Mouse (Mus musculus): ENCODE results near the gene Lmntd1. TPM values are rescaled to one million over a fixed set of nuclear protein-coding genes. Genes with fewer than 3 reads are reported as not detected.
"Not testable (repeated sequence)": the region's sequence is repeated elsewhere in the genome, so short reads cannot be mapped to it uniquely, and the experiment has no call there.

The Lmntd1 gene
- total RNA-seq, 1 experiment from 2014 or later = not detected

DNA sequence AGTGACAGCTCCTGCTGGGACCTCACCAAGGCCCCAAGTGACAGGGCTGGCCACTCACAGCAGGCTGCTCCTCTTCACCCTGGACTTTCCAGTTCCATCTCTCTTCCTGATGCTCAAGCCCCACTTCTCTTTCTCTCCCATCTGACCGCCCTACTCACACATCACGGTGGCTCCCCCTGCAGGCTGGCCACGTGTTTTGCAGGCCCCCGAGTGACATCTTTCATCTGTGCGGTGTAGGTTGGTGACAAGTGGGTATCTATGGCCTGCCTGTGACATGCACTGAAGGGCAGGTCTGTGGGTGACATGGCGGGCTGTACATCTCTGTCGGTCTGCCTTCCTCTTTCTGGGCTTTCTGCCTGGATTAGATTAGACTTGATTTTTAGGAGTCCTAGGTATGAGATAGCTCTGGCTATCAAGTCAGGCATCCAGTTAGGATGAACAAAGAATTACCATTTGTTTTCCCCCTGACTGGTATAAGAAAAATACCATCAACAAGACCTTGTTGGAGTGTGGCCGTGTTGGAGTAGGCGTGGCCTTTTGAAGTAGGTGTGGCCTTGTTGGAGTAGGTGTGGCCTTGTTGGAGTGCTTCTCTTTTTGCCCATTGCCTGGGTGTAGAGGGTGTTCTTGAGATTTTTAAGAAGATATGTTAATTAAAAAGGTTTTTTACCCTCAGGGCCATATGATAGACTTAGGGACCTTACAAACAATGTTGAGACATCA lies 265.8 kb downstream of the Lmntd1 start:
- ATAC-seq (replicated peaks in 1 of 2; ENCODE audit: insufficient read depth in 1 of 2, low FRiP score in 2 of 2, low TSS enrichment in 1 of 2, low read depth in 1 of 2, poor library complexity in 2 of 2, severe bottlenecking in 2 of 2) = peak; percentile 65 to 67; a peak in 3 of 4 replicates

DNA sequence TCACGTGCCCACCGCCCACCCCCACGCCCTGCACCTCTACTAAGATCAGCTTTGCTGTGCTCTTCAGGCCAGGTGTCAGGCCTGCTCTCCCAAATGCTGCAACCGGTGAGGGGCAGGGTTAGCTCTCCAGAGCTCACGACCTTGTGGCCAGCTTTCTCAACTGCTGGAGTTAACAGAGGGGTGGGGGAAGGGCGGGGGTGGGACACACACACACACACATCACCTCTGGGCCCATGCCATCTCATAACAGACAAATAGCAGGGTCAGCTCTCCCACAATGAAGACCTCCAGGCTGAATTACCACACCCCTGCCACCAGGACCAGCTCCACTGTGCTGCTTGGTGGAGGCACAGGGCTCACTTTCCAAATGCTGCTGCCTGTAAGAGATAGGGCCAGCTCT lies 266.5 kb downstream of the Lmntd1 start:
- ATAC-seq (replicated peaks in 1 of 2; ENCODE audit: insufficient read depth in 1 of 2, low FRiP score in 2 of 2, low TSS enrichment in 1 of 2, low read depth in 1 of 2, poor library complexity in 2 of 2, severe bottlenecking in 2 of 2) = no peak

DNA sequence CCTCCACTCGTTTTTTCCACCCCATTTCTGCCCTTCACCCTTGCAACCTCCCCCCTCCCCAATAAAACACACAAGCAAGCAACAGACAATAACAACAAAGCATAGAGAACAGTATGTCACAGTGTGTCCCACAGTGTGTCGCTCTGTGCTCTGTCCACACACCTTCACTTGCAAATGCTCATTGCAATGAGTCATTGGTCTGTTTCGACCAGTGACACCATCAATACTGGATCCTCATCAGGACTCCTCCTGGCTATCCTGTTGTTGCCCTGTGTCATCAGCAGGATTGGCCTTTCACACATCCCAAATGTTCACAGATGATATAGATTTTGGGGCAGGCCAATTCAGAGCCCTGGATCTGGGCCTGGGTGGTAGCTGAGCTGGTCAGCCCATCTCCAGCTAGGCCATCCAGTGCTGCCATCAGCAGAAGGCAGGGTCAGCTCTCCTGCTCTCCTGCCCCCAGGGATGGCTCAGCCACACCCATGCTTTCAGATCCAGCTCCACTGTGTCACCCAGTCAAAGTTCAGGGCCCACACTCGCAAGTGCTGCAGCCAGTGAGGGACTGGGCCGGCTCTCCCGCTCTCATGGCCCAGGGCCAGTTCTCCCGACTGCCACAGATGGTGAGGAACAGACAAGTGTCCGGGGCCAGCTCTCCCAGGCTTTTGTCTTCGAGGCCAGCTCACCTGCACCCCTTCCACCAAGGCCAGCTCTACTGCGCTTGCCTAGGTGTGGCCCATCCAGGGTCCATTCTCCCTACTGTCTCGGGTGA lies 267.1 kb downstream of the Lmntd1 start:
- no peak for ATAC-seq (replicated peaks in 1 of 2; ENCODE audit: insufficient read depth in 1 of 2, low FRiP score in 2 of 2, low TSS enrichment in 1 of 2, low read depth in 1 of 2, poor library complexity in 2 of 2, severe bottlenecking in 2 of 2)

DNA sequence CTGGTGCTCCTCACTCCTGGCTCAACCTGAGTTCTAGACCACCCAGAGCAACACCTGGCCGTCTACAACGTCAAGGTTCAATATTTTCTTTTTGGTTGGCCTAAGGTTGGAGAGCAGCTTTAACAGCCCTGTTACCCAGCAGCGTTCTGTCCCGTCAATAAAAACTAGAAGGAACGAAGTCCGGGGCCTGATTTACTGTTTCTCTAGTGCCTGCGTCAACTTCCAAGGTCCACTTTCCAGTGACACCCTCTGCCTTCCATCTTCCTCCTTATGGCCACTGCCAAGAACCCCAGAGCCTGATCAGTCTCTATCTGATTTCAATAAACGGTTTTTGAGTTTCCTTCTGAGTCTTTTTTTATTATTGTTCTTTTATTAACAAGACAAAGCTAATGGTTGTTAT lies 267.8 kb downstream of the Lmntd1 start:
- no peak for ATAC-seq (replicated peaks in 1 of 2; ENCODE audit: insufficient read depth in 1 of 2, low FRiP score in 2 of 2, low TSS enrichment in 1 of 2, low read depth in 1 of 2, poor library complexity in 2 of 2, severe bottlenecking in 2 of 2)

DNA sequence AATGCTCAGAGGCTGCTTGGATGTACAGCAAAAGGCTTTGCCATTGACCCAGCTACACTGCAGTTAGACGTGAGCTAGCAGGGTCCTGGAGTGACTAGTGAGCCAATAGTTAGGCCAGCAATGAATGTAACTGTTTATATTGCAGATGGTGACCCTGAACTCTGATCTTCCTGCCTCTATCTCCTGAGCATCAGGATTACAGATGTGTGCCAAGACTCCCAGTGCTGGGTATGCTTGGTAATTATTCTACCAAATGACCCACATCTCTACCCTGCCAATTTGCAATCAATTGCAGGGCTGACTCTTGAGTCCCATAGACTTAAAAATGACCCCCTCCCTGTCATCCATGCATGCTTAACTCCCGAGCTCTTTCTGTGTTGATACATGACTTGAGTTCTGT lies 269.4 kb downstream of the Lmntd1 start:
- ATAC-seq (replicated peaks in 1 of 2; ENCODE audit: insufficient read depth in 1 of 2, low FRiP score in 2 of 2, low TSS enrichment in 1 of 2, low read depth in 1 of 2, poor library complexity in 2 of 2, severe bottlenecking in 2 of 2) = no peak

DNA sequence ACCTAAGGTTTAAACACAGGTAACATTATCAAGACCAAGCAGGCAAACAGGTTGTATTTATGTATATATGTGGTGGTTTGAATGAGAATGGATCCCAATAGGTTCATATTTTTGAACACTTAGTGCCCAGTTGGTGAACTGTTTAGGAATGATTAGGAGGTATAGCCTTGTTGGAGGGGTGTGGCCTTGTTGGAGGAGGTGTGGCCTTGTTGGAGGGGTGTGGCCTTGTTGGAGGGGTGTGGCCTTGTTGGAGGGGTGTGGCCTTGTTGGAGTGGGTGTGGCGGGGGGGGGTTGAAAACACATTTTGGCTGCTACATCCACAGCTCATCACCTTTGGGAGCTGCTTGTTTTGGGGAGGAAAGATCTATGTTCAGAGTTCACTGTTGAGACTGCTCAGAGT lies 270.7 kb downstream of the Lmntd1 start:
- no peak for ATAC-seq (replicated peaks in 1 of 2; ENCODE audit: insufficient read depth in 1 of 2, low FRiP score in 2 of 2, low TSS enrichment in 1 of 2, low read depth in 1 of 2, poor library complexity in 2 of 2, severe bottlenecking in 2 of 2)

DNA sequence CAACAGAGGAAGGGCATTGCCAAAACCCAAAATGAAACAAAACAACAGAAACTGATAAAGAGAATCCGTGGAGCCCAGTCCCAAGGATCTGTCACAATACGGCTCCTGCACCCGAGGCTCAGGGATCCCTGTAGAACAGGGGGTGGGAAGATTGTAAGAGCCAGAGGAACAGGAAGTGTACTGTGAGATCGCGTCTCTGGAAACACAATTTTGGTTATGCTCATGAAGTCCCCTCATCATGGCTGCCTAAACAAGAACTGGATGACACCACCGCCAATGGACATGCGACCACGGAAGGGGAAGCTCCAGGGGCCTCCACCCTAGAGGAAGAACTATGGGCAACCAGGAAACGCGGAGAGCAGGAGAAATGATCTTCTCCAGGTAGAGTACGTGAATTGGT lies 271.3 kb downstream of the Lmntd1 start:
- ATAC-seq (replicated peaks in 1 of 2; ENCODE audit: insufficient read depth in 1 of 2, low FRiP score in 2 of 2, low TSS enrichment in 1 of 2, low read depth in 1 of 2, poor library complexity in 2 of 2, severe bottlenecking in 2 of 2) = no peak

DNA sequence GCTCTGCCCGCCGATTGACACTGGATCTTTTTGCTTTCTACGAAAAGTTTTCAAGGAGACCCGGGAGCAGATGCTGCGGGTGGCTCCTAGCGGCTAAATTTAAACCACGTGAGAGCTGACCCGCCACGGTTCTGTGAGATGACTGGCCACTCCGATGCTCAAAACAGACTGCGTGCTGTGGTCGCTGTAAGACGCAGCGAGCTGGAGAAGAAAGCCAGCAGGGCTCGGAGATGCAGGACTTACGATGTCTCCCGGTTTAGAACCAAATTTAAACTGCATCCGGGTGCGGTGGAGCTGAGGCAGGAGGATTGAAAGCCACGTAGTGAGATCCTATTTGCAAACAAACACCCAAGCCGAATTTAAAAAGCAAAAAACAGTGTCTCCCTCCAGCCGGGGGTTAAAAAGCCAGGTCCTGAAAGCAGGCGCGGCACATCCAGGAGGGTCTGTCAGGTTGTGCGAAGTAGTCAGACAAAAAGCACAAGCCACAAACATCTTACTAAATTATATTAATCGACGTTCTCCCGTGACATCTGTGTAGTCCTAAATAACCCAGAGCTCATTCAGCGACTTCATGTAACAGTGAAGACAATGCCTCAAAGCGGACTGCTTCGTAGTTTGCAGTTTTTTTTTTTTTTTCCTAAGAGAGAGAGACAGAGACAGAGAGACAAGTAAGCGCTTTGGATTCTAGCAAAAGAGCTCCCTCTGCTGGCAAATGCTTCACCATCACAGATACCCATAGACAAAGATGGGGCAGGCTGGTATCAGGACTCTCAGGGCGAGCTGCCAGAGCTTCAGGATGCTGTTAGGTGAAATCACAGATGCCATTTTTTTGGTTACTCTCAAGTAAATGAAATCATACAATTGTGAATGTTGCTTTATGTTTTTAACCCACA lies 272.6 kb downstream of the Lmntd1 start:
- ATAC-seq (replicated peaks in 1 of 2; ENCODE audit: insufficient read depth in 1 of 2, low FRiP score in 2 of 2, low TSS enrichment in 1 of 2, low read depth in 1 of 2, poor library complexity in 2 of 2, severe bottlenecking in 2 of 2) = peak; percentile 60 to 61

DNA sequence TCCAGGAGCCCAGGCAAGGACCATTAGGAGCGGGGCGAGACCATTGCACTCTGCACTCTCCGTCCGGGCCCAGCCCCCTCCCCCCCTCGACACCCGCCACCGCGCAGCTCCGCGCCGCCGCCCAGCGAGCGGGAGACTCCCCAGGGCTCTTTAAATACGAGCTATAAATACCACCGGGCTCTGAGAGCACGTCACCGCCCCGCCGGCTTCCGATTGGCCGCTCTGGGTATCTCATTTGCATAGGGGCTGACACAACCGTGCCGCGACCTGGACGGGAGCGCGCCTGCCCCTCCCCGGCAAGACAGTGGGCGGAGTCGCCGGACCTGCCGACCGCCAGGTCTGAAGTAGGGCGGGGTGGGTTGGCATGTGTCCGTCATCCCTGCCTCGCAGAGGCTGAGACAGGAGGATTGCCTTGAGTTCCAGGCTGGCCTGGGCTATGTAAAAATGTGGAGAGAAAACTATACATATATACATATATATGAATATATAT lies 273.4 kb downstream of the Lmntd1 start:
- peak; percentile 84 to 87 for ATAC-seq (replicated peaks in 1 of 2; ENCODE audit: insufficient read depth in 1 of 2, low FRiP score in 2 of 2, low TSS enrichment in 1 of 2, low read depth in 1 of 2, poor library complexity in 2 of 2, severe bottlenecking in 2 of 2)

DNA sequence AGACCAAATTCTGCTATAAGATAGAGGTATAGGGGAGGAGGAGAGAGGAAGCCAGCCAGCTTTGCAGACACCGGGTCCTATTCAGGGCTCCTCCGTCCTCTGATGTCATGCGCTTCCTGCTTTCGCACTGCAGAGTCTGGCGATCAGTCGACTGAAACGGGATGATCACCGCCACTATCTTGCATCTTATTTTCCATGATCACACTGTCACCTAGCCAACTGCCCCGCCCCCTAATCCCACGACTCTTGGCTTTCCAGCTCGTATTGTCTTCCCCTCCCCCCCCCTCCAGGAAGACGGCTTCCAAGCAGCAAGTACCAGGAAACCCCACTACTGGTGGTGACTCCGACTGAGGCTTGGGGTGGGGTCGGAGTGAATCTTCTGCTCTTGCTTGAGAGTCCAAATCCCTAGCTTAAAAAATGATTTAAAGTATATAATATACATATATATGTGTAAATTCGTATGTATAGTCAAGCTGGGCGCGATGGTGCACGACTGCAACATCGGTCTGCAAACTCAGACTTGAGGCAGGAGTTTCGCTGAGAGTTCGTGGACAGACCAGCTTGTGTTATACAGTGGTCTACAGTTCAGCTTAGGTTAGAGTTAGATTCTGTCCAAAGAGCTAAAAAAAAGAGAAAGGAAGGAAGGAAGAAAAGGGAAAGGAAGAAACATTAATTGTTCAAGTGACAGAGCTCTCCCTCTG lies 274.0 kb downstream of the Lmntd1 start:
- ATAC-seq (replicated peaks in 1 of 2; ENCODE audit: insufficient read depth in 1 of 2, low FRiP score in 2 of 2, low TSS enrichment in 1 of 2, low read depth in 1 of 2, poor library complexity in 2 of 2, severe bottlenecking in 2 of 2) = peak; percentile 27 to 38; a peak in 3 of 4 replicates

DNA sequence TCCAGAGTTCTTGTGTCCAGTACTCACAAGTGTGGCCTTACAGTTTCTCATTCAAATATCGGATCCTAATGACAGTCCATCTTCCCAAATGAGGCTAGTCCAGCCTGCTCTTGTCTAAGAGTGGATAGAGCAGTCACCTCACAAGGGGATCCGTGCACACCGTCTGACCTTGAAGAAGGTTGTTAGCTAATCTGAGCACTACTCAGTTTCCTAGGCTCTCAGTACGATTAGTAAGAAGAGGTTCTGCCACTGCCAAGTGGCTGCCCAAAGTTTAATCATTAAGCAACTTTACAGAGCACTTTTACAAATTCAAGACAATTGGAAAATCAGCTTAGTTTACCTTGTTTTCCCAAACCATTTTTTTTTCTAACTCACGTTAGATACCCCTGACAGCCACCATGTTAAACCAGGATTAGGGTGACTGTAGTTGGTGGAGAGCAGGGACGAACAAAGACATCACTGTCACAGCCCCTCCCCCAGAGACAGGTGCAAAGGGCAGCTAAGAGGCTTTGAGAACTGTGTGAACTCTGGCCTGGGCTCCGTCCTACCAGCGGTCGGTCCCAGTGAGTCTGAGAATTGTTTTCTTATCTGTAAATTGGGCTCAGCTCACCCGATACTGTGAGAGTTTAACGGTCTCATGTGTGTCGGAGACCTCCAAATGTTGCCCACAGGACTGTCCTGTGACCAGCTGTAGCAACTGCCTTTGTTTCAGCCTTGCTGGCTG lies 275.4 kb downstream of the Lmntd1 start:
- ATAC-seq (replicated peaks in 1 of 2; ENCODE audit: insufficient read depth in 1 of 2, low FRiP score in 2 of 2, low TSS enrichment in 1 of 2, low read depth in 1 of 2, poor library complexity in 2 of 2, severe bottlenecking in 2 of 2) = no peak

DNA sequence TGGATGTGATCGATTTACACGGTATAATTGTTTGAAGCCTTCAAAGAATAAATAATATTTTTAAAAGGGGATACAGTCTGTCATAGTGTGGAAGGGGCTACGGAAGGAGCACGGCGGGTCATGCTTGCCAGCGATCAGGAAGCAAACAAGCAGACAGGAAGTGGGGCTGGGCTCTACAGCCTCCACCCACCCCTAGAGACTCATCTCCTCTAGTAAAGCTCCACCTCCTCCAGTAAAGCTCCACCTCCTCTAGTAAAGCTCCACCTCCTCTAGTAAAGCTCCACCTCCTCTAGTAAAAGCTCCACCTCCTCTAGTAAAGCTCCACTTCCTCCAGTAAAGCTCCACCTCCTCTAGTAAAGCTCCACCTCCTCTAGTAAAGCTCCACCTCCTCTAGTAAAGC lies 276.6 kb downstream of the Lmntd1 start:
- ATAC-seq (replicated peaks in 1 of 2; ENCODE audit: insufficient read depth in 1 of 2, low FRiP score in 2 of 2, low TSS enrichment in 1 of 2, low read depth in 1 of 2, poor library complexity in 2 of 2, severe bottlenecking in 2 of 2) = not testable (repeated sequence)

DNA sequence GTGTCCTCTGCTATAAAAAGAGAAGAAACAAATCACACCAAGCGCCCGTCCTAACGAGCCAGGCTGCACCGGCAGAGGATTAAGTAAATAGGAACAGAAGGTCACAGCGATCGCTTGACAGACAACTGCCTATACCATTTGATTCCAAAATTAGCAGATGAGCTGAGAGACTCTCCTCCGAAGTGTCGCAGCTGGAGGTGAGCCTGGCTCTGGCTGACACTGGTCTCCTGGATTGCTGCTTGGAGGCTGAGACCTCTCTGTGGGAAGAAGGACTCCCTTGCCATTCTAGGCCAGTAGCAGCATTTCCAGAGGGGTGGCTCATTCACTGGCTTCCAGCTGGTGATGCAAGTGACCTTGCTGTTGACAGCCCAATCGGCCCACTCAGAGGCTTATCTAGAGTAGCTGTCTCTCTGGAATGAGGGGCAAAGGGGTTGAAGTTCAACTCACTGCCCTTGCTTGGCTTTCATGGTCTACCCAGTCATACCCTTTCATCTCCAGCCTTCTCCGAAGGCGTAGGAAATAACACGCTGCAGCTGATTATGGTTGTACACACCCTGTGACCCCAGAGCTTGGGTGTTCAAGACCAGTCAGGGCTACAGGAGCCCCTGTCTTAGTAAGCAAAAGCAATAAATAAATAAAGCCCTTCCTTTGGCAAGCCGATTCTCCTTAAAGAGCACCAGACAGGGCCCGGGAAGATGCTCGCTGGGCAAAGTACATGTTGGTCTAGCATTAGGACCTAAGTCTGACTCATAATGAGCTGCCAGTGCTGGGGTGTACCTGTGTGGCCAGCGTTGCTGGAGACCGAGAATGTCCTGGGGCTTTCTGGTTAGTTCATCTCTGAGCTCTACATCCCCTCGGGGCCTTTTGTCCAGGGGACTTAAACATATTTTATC lies 278.0 kb downstream of the Lmntd1 start:
- ATAC-seq (replicated peaks in 1 of 2; ENCODE audit: insufficient read depth in 1 of 2, low FRiP score in 2 of 2, low TSS enrichment in 1 of 2, low read depth in 1 of 2, poor library complexity in 2 of 2, severe bottlenecking in 2 of 2) = no peak

DNA sequence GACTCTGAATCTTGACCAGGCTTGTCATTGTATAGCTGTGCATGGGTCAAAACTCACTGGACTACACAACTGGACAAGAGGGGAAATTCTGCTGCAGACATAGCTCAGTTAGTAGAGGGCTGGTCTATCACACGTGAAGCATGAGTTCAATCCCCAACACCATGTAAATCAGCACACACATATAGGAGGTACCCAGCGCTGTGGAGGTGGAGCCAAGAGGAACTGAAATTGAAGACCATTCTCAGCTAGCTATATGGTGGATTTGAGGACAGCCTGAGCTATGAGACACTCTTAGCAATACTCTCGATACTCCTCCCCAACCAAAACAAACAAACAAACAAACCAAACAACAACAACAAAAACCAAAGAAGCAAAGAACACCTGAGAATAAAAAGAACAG lies 279.9 kb downstream of the Lmntd1 start:
- no peak for ATAC-seq (replicated peaks in 1 of 2; ENCODE audit: insufficient read depth in 1 of 2, low FRiP score in 2 of 2, low TSS enrichment in 1 of 2, low read depth in 1 of 2, poor library complexity in 2 of 2, severe bottlenecking in 2 of 2)

DNA sequence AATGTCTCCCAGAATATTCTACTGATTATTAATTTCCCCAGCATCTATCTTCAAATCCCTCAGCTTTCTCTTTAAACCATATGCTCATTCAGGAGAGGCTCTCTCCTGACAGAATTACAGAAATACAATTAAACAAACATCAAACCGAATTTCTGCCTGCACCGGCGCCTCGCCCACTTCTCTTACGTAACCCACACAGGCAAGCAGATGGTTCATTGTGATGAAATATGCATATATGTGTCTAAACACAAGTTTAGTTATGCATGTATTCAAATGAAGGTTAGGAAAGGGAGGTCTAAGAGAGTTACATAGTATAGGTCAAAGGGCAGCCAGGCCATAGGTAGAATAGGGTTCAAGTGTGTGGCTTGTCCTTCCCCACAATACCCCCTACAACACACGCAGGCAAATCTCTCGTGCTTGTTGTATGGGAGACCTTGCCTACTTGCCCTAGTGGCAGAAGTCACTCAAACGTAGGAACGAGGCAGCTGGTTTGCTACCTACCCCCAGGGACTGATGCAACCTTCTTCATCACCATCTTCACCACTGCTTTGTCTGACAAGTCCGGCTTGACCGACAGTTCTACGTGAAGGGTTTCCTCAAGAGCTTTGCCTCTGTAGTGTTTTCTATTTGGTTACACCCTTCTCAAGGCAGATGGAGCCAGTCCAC lies 287.8 kb downstream of the Lmntd1 start:
- ATAC-seq (replicated peaks in 1 of 2; ENCODE audit: insufficient read depth in 1 of 2, low FRiP score in 2 of 2, low TSS enrichment in 1 of 2, low read depth in 1 of 2, poor library complexity in 2 of 2, severe bottlenecking in 2 of 2) = no peak; a peak in 1 of 4 replicates
